Mouse (Mus musculus) natural killer cell, adult 2 months (primary cell): ENCODE data around the gene Adamtsl2.

ENCODE experiments used
- DNase-seq, 2 experiments: peaks; one replicate each; pipeline ENCODE4 v3.0.0; 2022; ENCODE audit warnings: low spot score in 2 of 2

The Adamtsl2 gene

GRCm38 (mm10) chr2:27118452-27118851 is 39.3 kb downstream of the Adamtsl2 start:
- no peak for DNase-seq

GRCm38 (mm10) chr2:27119766-27120165 is 40.6 kb downstream of the Adamtsl2 start:
- no peak for DNase-seq

GRCm38 (mm10) chr2:27120241-27120641 is 41.1 kb downstream of the Adamtsl2 start:
- DNase-seq = no peak

- peak in 1 of 2 experiments; percentile 80 for DNase-seq
Measured at GRCm38 (mm10) chr2:27121626-27122355, 42.6 kb downstream of the Adamtsl2 start.

- no peak for DNase-seq
Measured at GRCm38 (mm10) chr2:27122578-27122977, 43.4 kb downstream of the Adamtsl2 start.

- no peak for DNase-seq
Measured at GRCm38 (mm10) chr2:27123121-27123520, 43.9 kb downstream of the Adamtsl2 start.

- DNase-seq = peak; percentile 52 to 75
Measured at GRCm38 (mm10) chr2:27125979-27126378, 46.8 kb downstream of the Adamtsl2 start.

GRCm38 (mm10) chr2:27126496-27126895 is 47.3 kb downstream of the Adamtsl2 start:
- DNase-seq = no peak

GRCm38 (mm10) chr2:27128990-27129389 is 49.8 kb downstream of the Adamtsl2 start:
- no peak for DNase-seq

- DNase-seq = no peak
Measured at GRCm38 (mm10) chr2:27135935-27136334, 56.8 kb downstream of the Adamtsl2 start.

- DNase-seq = no peak
Measured at GRCm38 (mm10) chr2:27136336-27136735, 57.2 kb downstream of the Adamtsl2 start.

GRCm38 (mm10) chr2:27136789-27137188 is 57.6 kb downstream of the Adamtsl2 start:
- no peak for DNase-seq

GRCm38 (mm10) chr2:27138356-27138755 is 59.2 kb downstream of the Adamtsl2 start:
- DNase-seq = no peak

- no peak for DNase-seq
Measured at GRCm38 (mm10) chr2:27141950-27142693, 62.9 kb downstream of the Adamtsl2 start, which contains the start of gene Fam163b. TSS of gene Fam163b (minus strand) at chr2:27142491.

GRCm38 (mm10) chr2:27144957-27145356 is 65.8 kb downstream of the Adamtsl2 start:
- DNase-seq = no peak

- DNase-seq = no peak
Measured at GRCm38 (mm10) chr2:27146840-27147239, 67.7 kb downstream of the Adamtsl2 start.

- no peak for DNase-seq
Measured at GRCm38 (mm10) chr2:27149457-27149856, 70.3 kb downstream of the Adamtsl2 start.

GRCm38 (mm10) chr2:27154466-27155185 is 75.4 kb downstream of the Adamtsl2 start:
- no peak for DNase-seq

GRCm38 (mm10) chr2:27156596-27156995 is 77.4 kb downstream of the Adamtsl2 start:
- DNase-seq = no peak
